Mouse (Mus musculus): ENCODE data around the gene 1500009L16Rik. TPM values are rescaled to one million over a fixed set of nuclear protein-coding genes. Genes with fewer than 3 reads are reported as not detected.

1500009L16Rik gene
- total RNA-seq, 2 experiments from 2014 or later: 16.2 to 19.1 TPM

Other genes starting within 250 kb of the 1500009L16Rik start
- gene Aldh1l2, start 188.7 kb upstream of the 1500009L16Rik start, total RNA-seq (2021): 1 to 10 TPM; 1.6 to 2.1 TPM
- gene Washc4, start 179.1 kb upstream of the 1500009L16Rik start, total RNA-seq (2021): 10 to 100 TPM; 22.3 to 25.2 TPM
- 10 to 100 TPM; 57.6 to 69.1 TPM for gene Appl2, start 74.1 kb upstream of the 1500009L16Rik start, total RNA-seq (2021)

Measured in left cerebral cortex, postnatal 36 days (tissue).